Mouse (Mus musculus) forebrain, embryonic 14.5 days (tissue): Measurements from ENCODE around the gene Apex1. TPM values are rescaled to one million over a fixed set of nuclear protein-coding genes. Genes with fewer than 3 reads are reported as not detected.
"Not testable (repeated sequence)": the region's sequence is repeated elsewhere in the genome, so short reads cannot be mapped to it uniquely, and the experiment has no call there.

ENCODE experiments used
- ATAC-seq: fragments of 200-750 bp; cut with Nextera tagmentation; 2 replicates; pipeline ENCODE4 v1.8.0; 2017; ENCODE audit warnings: mild to moderate bottlenecking, moderate library complexity
- DNase-seq: peaks from one replicate; pipeline ENCODE4 v3.0.0-alpha.2; 2015; ENCODE audit warnings: low spot score
- H3K27ac ChIP-seq: fragments of 300-500 bp; sonication (generic); 2 replicates; pipeline ENCODE4 v1.5.1; 2014; ENCODE audit warnings: low read depth, mild to moderate bottlenecking, control low read depth, low read length, moderate library complexity
- H3K27me3 ChIP-seq: fragments of 300-500 bp; sonication (generic); replicated peaks from 2 replicates; pipeline ENCODE4 v1.6.1; 2014; ENCODE audit warnings: low read length, control low read depth, mixed read lengths; ENCODE audit not compliant: control insufficient read depth, insufficient read depth
- H3K36me3 ChIP-seq: fragments of 300-500 bp; sonication (generic); 2 replicates; pipeline ENCODE4 v1.6.1; 2014; ENCODE audit warnings: low read length, control low read depth; ENCODE audit not compliant: control insufficient read depth, insufficient read depth
- H3K4me1 ChIP-seq: fragments of 300-500 bp; sonication (generic); 2 replicates; pipeline ENCODE4 v1.6.1; 2014; ENCODE audit warnings: antibody characterized with exemption, low read length, control low read depth; ENCODE audit not compliant: control insufficient read depth, insufficient read depth
- H3K4me2 ChIP-seq: fragments of 300-500 bp; sonication (generic); 2 replicates; pipeline ENCODE4 v1.6.1; 2014; ENCODE audit warnings: mild to moderate bottlenecking, control low read depth, low read length
- H3K4me3 ChIP-seq: fragments of 300-500 bp; sonication (generic); 2 replicates; pipeline ENCODE4 v1.5.1; 2014; ENCODE audit warnings: low read depth, low read length, control low read depth
- H3K9ac ChIP-seq: fragments of 300-500 bp; sonication (generic); 2 replicates; pipeline ENCODE4 v1.6.1; 2014; ENCODE audit warnings: mild to moderate bottlenecking, low read length, control low read depth, moderate library complexity
- H3K9me3 ChIP-seq: fragments of 300-500 bp; sonication (generic); replicated peaks from 2 replicates; pipeline ENCODE4 v1.6.1; 2016; ENCODE audit warnings: low read length, control low read depth, mixed read lengths; ENCODE audit not compliant: control insufficient read depth
- WGBS: fragments of 180-500 bp; shearing (Covaris S2); extraction: QIAGEN DNeasy Blood & Tissue Kit; methylation state at CpG from one replicate; pipeline ENCODE4 v1.1.7; 2014; 5-methylcytosine and 5-hydroxymethylcytosine counted together
- polyA plus RNA-seq: library from polyadenylated mRNA; unstranded; fragments of >200 nt; fragmentation: Nextera tagmentation; extraction: Ambion mirVana; gene quantifications from 2 replicates; pipeline ENCODE4 v1.2.1, GENCODE M21; 2014

Gene Apex1
- polyA plus RNA-seq, 1 experiment from 2014 or later, result 355 TPM

DNA sequence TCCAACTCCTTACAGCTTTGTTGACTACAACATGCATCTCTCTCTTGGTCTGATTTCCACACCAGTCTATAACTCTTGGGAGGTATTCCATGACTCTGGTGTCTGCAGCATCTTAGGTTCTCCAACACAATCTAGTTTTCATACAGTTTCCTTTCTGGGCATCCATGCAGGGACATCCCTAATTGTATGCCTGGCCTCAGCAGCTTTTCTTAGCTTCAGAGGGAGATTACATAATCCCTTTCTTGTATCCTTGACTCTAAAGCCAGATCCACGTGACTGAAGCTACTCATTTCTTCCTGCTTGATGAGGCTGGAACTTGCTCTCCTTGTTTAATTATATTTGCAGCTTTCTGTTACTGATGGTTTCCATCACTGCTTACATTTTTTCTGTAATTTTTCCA, 11.9 kb downstream of the Apex1 start:
- no peak overlapping the region for H3K4me2 ChIP-seq
- no peaks in the 10 kb centered on the region for H3K27me3 ChIP-seq
- H3K4me3 ChIP-seq, result no peak overlapping the region
- WGBS, result 50% methylated on average over 1 of the region's 1 CpGs
- H3K27ac ChIP-seq, result no peak overlapping the region
- ATAC-seq, result no peak
- no peaks in the 10 kb centered on the region for H3K4me1 ChIP-seq
- no peaks in the 10 kb centered on the region for H3K9me3 ChIP-seq
- no peak overlapping the region for H3K9ac ChIP-seq
- DNase-seq, result no peak
- H3K36me3 ChIP-seq, result no peaks in the 10 kb centered on the region

- Histone ChIP-seq H3K4me2 (no peak overlapping the region), H3K4me3 (no peak overlapping the region), H3K9me3 (no peaks in the 10 kb centered on the region), H3K27ac (no peak overlapping the region), H3K27me3 (no peaks in the 10 kb centered on the region), H3K9ac (no peak overlapping the region), H3K4me1 (no peaks in the 10 kb centered on the region), H3K36me3 (no peaks in the 10 kb centered on the region)
- ATAC-seq (no peak), DNase-seq (no peak)
- 78% methylated on average over 3 of the region's 3 CpGs for WGBS
Measured at GRCm38 (mm10) chr14:50938119-50938908, 13.5 kb downstream of the Apex1 start.

- no peak overlapping the region for H3K9ac ChIP-seq
- no peak for DNase-seq
- no peak overlapping the region for H3K4me3 ChIP-seq
- ATAC-seq, result no peak
- H3K9me3 ChIP-seq, result no peaks in the 10 kb centered on the region
- no peaks in the 10 kb centered on the region for H3K27me3 ChIP-seq
- H3K36me3 ChIP-seq, result no peaks in the 10 kb centered on the region
- no peaks in the 10 kb centered on the region for H3K4me1 ChIP-seq
- 54% methylated on average over 2 of the region's 2 CpGs for WGBS
- H3K27ac ChIP-seq, result no peak overlapping the region
- no peak overlapping the region for H3K4me2 ChIP-seq
Measured at GRCm38 (mm10) chr14:50938940-50939339, 14.2 kb downstream of the Apex1 start.

DNA sequence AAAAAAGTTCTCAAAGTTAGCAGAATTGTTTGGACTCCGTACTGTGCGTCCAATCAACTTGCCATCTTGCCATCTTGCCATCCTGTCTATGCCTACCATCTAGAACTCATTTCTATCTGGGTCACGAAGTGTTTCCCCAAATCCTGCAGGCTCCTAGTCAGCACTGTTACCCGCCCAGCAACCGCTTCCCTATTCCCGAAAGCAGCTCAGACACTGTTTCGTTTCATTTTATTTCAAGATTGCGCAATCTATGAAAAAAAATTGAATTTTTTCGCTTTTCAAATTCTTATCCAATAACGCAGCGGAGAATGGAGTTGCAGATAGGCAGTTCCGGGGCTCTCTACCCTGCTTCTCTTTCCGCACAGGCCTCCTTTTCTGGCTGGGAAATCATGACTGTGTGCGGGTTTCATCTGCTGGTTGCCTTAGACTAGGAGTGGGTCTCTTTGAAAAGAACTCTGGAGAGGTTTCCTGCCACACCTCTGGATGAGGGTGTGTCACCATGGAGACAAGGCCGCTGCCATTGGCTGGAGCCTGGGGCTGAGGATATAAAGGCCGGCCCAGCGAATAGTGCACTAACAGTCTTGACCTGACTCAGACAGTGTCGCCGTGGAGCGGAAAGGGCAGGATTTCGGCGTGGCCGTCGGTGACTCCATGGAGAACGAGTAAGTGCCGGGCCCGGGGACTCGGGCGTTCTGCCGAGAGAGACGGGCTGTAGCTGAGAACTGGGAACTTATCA, 19.3 kb downstream of the Apex1 start, which contains the start of gene Gm49342:
Gene Gm49342 (plus strand): TSS at position 586 of the 736 bp plus-strand sequence.
- Histone ChIP-seq H3K9me3 (no peaks in the 10 kb centered on the region), H3K27ac (peak within 1 kb of the TSS; percentile 75), H3K4me2 (peak within 1 kb of the TSS; percentile 57), H3K4me3 (peak within 1 kb of the TSS; percentile 41), H3K9ac (peak within 1 kb of the TSS; percentile 59), H3K4me1 (no peaks in the 10 kb centered on the region), H3K27me3 (no peaks in the 10 kb centered on the region), H3K36me3 (no peaks in the 10 kb centered on the region)
- 14% methylated on average over 31 of the region's 31 CpGs for WGBS
- peak; percentile 97 for ATAC-seq
- DNase-seq, result peak; percentile 90

- ATAC-seq (peak; percentile 97), DNase-seq (peak; percentile 64)
- not testable (repeated sequence) for H3K36me3 ChIP-seq, H3K27me3 ChIP-seq, H3K4me1 ChIP-seq, H3K9me3 ChIP-seq
- Histone ChIP-seq H3K4me3 (peak overlapping the region; percentile 41), H3K9ac (peak overlapping the region; percentile 59), H3K27ac (peak overlapping the region; percentile 75), H3K4me2 (peak overlapping the region; percentile 57)
- WGBS, result 0% methylated on average over 14 of the region's 15 CpGs
Measured at GRCm38 (mm10) chr14:50944668-50945033, 19.9 kb downstream of the Apex1 start.

- H3K4me2 ChIP-seq, result peak overlapping the region; percentile 57
- not testable (repeated sequence) for H3K9me3 ChIP-seq, H3K27me3 ChIP-seq, DNase-seq, H3K4me1 ChIP-seq, H3K36me3 ChIP-seq
- 4% methylated on average over 6 of the region's 6 CpGs for WGBS
- H3K27ac ChIP-seq, result peak overlapping the region; percentile 75; the same call in 1 of the 2 replicates
- peak overlapping the region; percentile 59 for H3K9ac ChIP-seq
- H3K4me3 ChIP-seq, result peak overlapping the region; percentile 41
- ATAC-seq, result 0 out of 2 replicates have a peak, but pooled peaks have one; percentile 10
Measured at GRCm38 (mm10) chr14:50945081-50945480, 20.3 kb downstream of the Apex1 start.

GRCm38 (mm10) chr14:50945526-50945925, 20.8 kb downstream of the Apex1 start:
- Histone ChIP-seq H3K9ac (peak overlapping the region; percentile 59; the same call in 1 of the 2 replicates), H3K4me2 (peak overlapping the region; percentile 57), H3K4me3 (peak overlapping the region; percentile 41)
- H3K36me3 ChIP-seq, H3K27ac ChIP-seq, ATAC-seq, H3K27me3 ChIP-seq, H3K9me3 ChIP-seq, DNase-seq, H3K4me1 ChIP-seq: not testable (repeated sequence)
- WGBS, result 21% methylated on average over 3 of the region's 3 CpGs

DNA sequence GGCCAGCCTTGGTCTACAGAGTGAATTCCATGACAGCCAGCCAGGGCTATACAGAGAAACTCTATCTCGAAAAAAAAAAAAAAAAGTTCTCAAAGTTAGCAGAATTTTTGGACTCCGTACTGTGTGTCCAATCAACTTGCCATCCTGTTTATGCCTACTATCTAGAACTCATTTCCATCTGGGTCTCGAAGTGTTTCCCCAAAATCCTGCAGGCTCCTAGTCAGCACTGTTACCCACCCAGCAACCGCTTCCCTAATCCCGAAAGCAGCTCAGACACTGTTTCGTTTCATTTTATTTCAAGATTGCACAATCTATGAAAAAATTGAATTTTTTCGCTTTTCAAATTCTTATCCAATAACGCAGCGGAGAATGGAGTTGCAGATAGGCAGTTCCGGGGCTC, 30.7 kb downstream of the Apex1 start:
- 88% methylated on average over 10 of the region's 10 CpGs for WGBS
- Histone ChIP-seq H3K4me1 (no peaks in the 10 kb centered on the region), H3K36me3 (peaks cover 4% of the 10 kb centered on the region; the same call in 1 of the 2 replicates), H3K9me3 (no peaks in the 10 kb centered on the region), H3K27me3 (no peaks in the 10 kb centered on the region), H3K4me2 (no peak overlapping the region), H3K4me3 (no peak overlapping the region), H3K27ac (no peak overlapping the region), H3K9ac (no peak overlapping the region)
- ATAC-seq, result no peak
- no peak for DNase-seq
